Mouse (Mus musculus) C2C12 (cell line): ENCODE results near the gene Foxc2.

Source experiments
- CEBPB ChIP-seq: IDR thresholded peaks from one replicate; pipeline ENCODE4 v1.6.1; 2011; ENCODE audit warnings: low read depth, mild to moderate bottlenecking, control low read depth, moderate library complexity
- CTCF ChIP-seq: IDR thresholded peaks from one replicate; pipeline ENCODE4 v1.5.1; 2011; ENCODE audit not compliant: control insufficient read depth, insufficient read depth, insufficient read length
- MYOD1 ChIP-seq: IDR thresholded peaks from one replicate; pipeline ENCODE4 v1.6.1; 2011; ENCODE audit warnings: low read depth; ENCODE audit not compliant: control insufficient read depth, insufficient read length
- USF1 ChIP-seq: IDR thresholded peaks from one replicate; pipeline ENCODE4 v1.6.1; 2011; ENCODE audit warnings: low read depth, mild to moderate bottlenecking, control low read depth, moderate library complexity

- TF ChIP-seq CEBPB (no peak), CTCF (no peak), USF1 (no peak), MYOD1 (no peak)
Measured at GRCm38 (mm10) chr8:121121704-121122103, 5.7 kb downstream of the Foxc2 start.
